Mouse (Mus musculus): ENCODE measurements around the gene Olfr323.

DNA sequence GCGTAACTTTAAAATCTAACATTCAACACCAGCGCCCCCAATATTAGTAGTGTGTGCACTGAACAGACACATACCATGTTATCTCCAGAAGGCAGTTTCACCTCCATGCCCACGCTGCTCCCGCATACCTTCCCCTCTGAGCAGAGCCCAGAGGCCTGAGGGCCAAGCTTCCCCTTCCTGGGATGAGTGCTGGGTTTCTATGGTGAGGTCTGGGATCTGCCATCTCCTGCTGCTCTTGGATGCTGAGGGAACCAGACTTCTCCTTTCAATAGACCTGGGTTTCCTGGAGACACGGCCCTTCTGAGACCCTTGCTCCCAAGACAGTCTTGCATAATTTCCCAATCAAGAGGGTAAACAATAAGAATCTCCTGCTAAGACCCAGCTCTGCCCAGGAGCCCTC lies at the start of gene Olfr323:
- TF ChIP-seq CTCF (IDR thresholded peaks at IDR 0.05; ENCODE audit: control insufficient read depth, insufficient read depth, low read length) (no peak), POLR2A (IDR thresholded peaks at IDR 0.05; ENCODE audit: borderline replicate concordance, control insufficient read depth, low read depth, low read length) (no peak)

All from bone marrow, adult 2 months (tissue).